Mouse (Mus musculus): Measurements from ENCODE around the gene Atrnl1.

The Atrnl1 gene

GRCm38 (mm10) chr19:57610476-57611261, at the start of gene Atrnl1:
Gene Atrnl1 (plus strand): TSS chr19:57611034.
- no peak for DNase-seq (ENCODE audit: extremely low spot score, low read depth, low spot score)

- no peak for DNase-seq (ENCODE audit: extremely low spot score, low read depth, low spot score)
Observed at GRCm38 (mm10) chr19:57561486-57561885, 49.3 kb upstream of the Atrnl1 start.

GRCm38 (mm10) chr19:57569040-57569439, 41.8 kb upstream of the Atrnl1 start:
- DNase-seq (ENCODE audit: extremely low spot score, low read depth, low spot score): no peak

GRCm38 (mm10) chr19:57572360-57573237, 38.2 kb upstream of the Atrnl1 start:
- no peak for DNase-seq (ENCODE audit: extremely low spot score, low read depth, low spot score)

- no peak for DNase-seq (ENCODE audit: extremely low spot score, low read depth, low spot score)
Observed at GRCm38 (mm10) chr19:57573470-57573869, 37.4 kb upstream of the Atrnl1 start.

- no peak for DNase-seq (ENCODE audit: extremely low spot score, low read depth, low spot score)
Observed at GRCm38 (mm10) chr19:57575027-57575426, 35.8 kb upstream of the Atrnl1 start.

GRCm38 (mm10) chr19:57576836-57577235, 34.0 kb upstream of the Atrnl1 start:
- no peak for DNase-seq (ENCODE audit: extremely low spot score, low read depth, low spot score)

GRCm38 (mm10) chr19:57577256-57577655, 33.6 kb upstream of the Atrnl1 start:
- no peak for DNase-seq (ENCODE audit: extremely low spot score, low read depth, low spot score)

- no peak for DNase-seq (ENCODE audit: extremely low spot score, low read depth, low spot score)
Observed at GRCm38 (mm10) chr19:57580962-57581361, 29.9 kb upstream of the Atrnl1 start.

- no peak for DNase-seq (ENCODE audit: extremely low spot score, low read depth, low spot score)
Observed at GRCm38 (mm10) chr19:57585231-57585792, 25.5 kb upstream of the Atrnl1 start.

- no peak for DNase-seq (ENCODE audit: extremely low spot score, low read depth, low spot score)
Observed at GRCm38 (mm10) chr19:57586172-57586571, 24.7 kb upstream of the Atrnl1 start.

- DNase-seq (ENCODE audit: extremely low spot score, low read depth, low spot score): no peak
Observed at GRCm38 (mm10) chr19:57589516-57589915, 21.3 kb upstream of the Atrnl1 start.

GRCm38 (mm10) chr19:57590895-57591294, 19.9 kb upstream of the Atrnl1 start:
- DNase-seq (ENCODE audit: extremely low spot score, low read depth, low spot score): no peak

- DNase-seq (ENCODE audit: extremely low spot score, low read depth, low spot score): no peak
Observed at GRCm38 (mm10) chr19:57591631-57592030, 19.2 kb upstream of the Atrnl1 start.

GRCm38 (mm10) chr19:57592355-57592754, 18.5 kb upstream of the Atrnl1 start:
- DNase-seq (ENCODE audit: extremely low spot score, low read depth, low spot score): no peak

GRCm38 (mm10) chr19:57599126-57599525, 11.7 kb upstream of the Atrnl1 start:
- DNase-seq (ENCODE audit: extremely low spot score, low read depth, low spot score): no peak

GRCm38 (mm10) chr19:57600233-57600929, 10.5 kb upstream of the Atrnl1 start:
- no peak for DNase-seq (ENCODE audit: extremely low spot score, low read depth, low spot score)

- DNase-seq (ENCODE audit: extremely low spot score, low read depth, low spot score): no peak
Observed at GRCm38 (mm10) chr19:57600930-57601328, 9.9 kb upstream of the Atrnl1 start.

- no peak for DNase-seq (ENCODE audit: extremely low spot score, low read depth, low spot score)
Observed at GRCm38 (mm10) chr19:57603593-57603992, 7.2 kb upstream of the Atrnl1 start.

- no peak for DNase-seq (ENCODE audit: extremely low spot score, low read depth, low spot score)
Observed at GRCm38 (mm10) chr19:57605941-57606340, 4.9 kb upstream of the Atrnl1 start.

- no peak for DNase-seq (ENCODE audit: extremely low spot score, low read depth, low spot score)
Observed at GRCm38 (mm10) chr19:57606351-57606750, 4.5 kb upstream of the Atrnl1 start.

Measured in hindlimb bud, embryonic 11.5 days (tissue).